Mouse (Mus musculus): Measurements from ENCODE around the gene Mlph.

DNA sequence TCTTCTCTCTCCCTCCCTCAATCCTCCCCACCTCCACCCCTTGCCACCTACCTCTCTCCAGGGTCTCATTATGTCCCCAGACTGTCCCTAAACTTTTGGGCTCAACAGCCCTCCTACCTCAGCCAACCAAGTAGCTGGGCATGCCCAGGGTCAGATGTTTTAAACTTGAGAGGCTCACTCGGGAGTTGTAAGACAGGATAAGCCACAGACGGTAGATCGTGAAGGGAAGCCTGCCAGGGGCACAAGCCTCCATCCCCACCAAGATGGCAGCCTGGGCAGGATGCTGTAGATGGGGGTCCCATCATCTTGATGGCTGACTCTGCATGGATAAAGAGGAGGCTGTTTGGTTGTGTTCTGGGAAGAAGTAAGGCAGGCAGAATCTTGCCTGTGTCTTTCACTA is 12.1 kb upstream of the Mlph start:
- TF ChIP-seq CTCF (conservative IDR thresholded peaks at IDR 0.05; ENCODE audit: low read length) (no peak), NANOG (IDR thresholded peaks at IDR 0.05; ENCODE audit: borderline replicate concordance, low read length) (no peak), POU5F1 (IDR thresholded peaks at IDR 0.05; ENCODE audit: borderline replicate concordance, low read length) (no peak)

All from E14TG2a.4 (cell line).